In genomic region chr7:129677141-129677540, GRCm38 (mm10) we compare ENCODE assay signal across 25 mouse cellular contexts.
"Had no signal": no experiment of that assay in that cellular context is flagged by ENCODE, and none has a peak within 500 bp of the region (broad histone marks: within the 10 kb centered on the region; RNA-seq: fewer than 3 reads in every experiment).

No protein-coding gene starts in this region.

- H3K27ac ChIP-seq: gastrocnemius, adult 2 months; heart, adult 2 months; heart, embryonic 10.5 days; hindbrain, embryonic 10.5 days; hindbrain, embryonic 12.5 days; hindbrain, embryonic 14.5 days; layer of hippocampus, adult 2 months; left cerebral cortex, adult 2 months; liver, embryonic 13.5 days had no signal

- H3K9ac ChIP-seq: heart, embryonic 12.5 days; hindbrain, embryonic 12.5 days; hindbrain, embryonic 14.5 days; liver, embryonic 13.5 days had no signal

- H3K36me3 ChIP-seq: heart, embryonic 10.5 days; heart, embryonic 12.5 days; hindbrain, embryonic 10.5 days; hindbrain, embryonic 12.5 days; liver, embryonic 13.5 days had no signal

- H3K4me1 ChIP-seq: heart, embryonic 12.5 days; liver, embryonic 13.5 days had no signal

- H3K9me3 ChIP-seq: heart, embryonic 10.5 days; heart, embryonic 12.5 days; hindbrain, embryonic 10.5 days; hindbrain, embryonic 12.5 days; liver, embryonic 13.5 days had no signal

- H3K4me2 ChIP-seq: heart, embryonic 12.5 days; hindbrain, embryonic 12.5 days; hindbrain, embryonic 14.5 days; liver, embryonic 11.5 days; liver, embryonic 13.5 days had no signal

- H3K27me3 ChIP-seq: heart, embryonic 12.5 days; hindbrain, embryonic 12.5 days; liver, embryonic 13.5 days had no signal

- ATAC-seq: forebrain, embryonic 16.5 days; hindbrain, embryonic 16.5 days; intestine, embryonic 16.5 days had no signal

- DNase-seq: gastrocnemius, adult 2 months; gastrocnemius, postnatal 10 days; gastrocnemius, postnatal 25 days; heart, adult 11 months; heart, adult 2 months; heart, postnatal 10 days; heart, postnatal 4 days; kidney, adult 11 months; kidney, adult 2 months; kidney, adult 9 months; kidney, postnatal 10 days; kidney, postnatal 25 days; liver; liver, embryonic 13.5 days had no signal

- H3K4me3 ChIP-seq: gastrocnemius, adult 2 months; heart, adult 2 months; heart, embryonic 10.5 days; heart, embryonic 12.5 days; hindbrain, embryonic 10.5 days; hindbrain, embryonic 12.5 days; layer of hippocampus, adult 2 months; left cerebral cortex, adult 2 months; liver, embryonic 13.5 days had no signal
